Mouse (Mus musculus): Measurements from ENCODE around the gene Pak1.

- TF ChIP-seq POLR2A (IDR thresholded peaks at IDR 0.05; ENCODE audit: low read depth, low read length) (no peak), CTCF (IDR thresholded peaks at IDR 0.05; ENCODE audit: extremely low read depth, insufficient read length, insufficient replicate concordance, low read depth, low read length) (no peak)
Observed at GRCm38 (mm10) chr7:97804245-97805066, 16.1 kb downstream of the Pak1 start.
